Mouse (Mus musculus) liver, embryonic 12.5 days (tissue): ENCODE data around the gene Fam120b. TPM values are rescaled to one million over a fixed set of nuclear protein-coding genes. Genes with fewer than 3 reads are reported as not detected.

Experiments
- polyA plus RNA-seq: library from polyadenylated mRNA; unstranded; fragments of >200 nt; fragmentation: Nextera tagmentation; extraction: Ambion mirVana; gene quantifications from 2 replicates; pipeline ENCODE4 v1.2.1, GENCODE M21; 2016

Gene Fam120b
- polyA plus RNA-seq, 1 experiment from 2014 or later, result 8.6 TPM

Other genes with a start within 250 kb of the Fam120b start
- 1.5 and 1.7 TPM in 2 replicates for gene Dll1, start 19.3 kb upstream of the Fam120b start, polyA plus RNA-seq
- gene Psmb1, start 103.5 kb downstream of the Fam120b start, polyA plus RNA-seq, result 175 and 181 TPM in 2 replicates
- 27.6 and 28.2 TPM in 2 replicates for gene Tbp, start 103.7 kb downstream of the Fam120b start, polyA plus RNA-seq
- gene Pdcd2, start 131.1 kb downstream of the Fam120b start, polyA plus RNA-seq, result 39.2 and 39.8 TPM in 2 replicates
- 0.80 and 0.83 TPM in 2 replicates for gene Prdm9, start 168.2 kb downstream of the Fam120b start, polyA plus RNA-seq